Mouse (Mus musculus) small intestine, adult 2 months (tissue): ENCODE measurements at regions not wholly inside any gene's neighbourhood (a gene's known extent, or its start where the extent isn't known, plus 50 kb on each side); places are given as distances from the start of the nearest gene placed in this dataset.

Source experiments
- CTCF ChIP-seq: fragments of 200-500 bp; IDR thresholded peaks from 2 replicates; pipeline ENCODE4 v1.5.1; 2012; ENCODE audit warnings: low read depth, mild to moderate bottlenecking, control low read depth, inconsistent platforms, low read length, moderate library complexity, mixed read lengths; ENCODE audit not compliant: insufficient replicate concordance, insufficient read length; ENCODE audit errors: extremely low read depth
- POLR2A ChIP-seq: fragments of 200-500 bp; IDR thresholded peaks from 2 replicates; pipeline ENCODE4 v1.6.1; 2012; ENCODE audit warnings: low read depth, mild to moderate bottlenecking, control low read depth, inconsistent platforms, low read length, moderate library complexity

DNA sequence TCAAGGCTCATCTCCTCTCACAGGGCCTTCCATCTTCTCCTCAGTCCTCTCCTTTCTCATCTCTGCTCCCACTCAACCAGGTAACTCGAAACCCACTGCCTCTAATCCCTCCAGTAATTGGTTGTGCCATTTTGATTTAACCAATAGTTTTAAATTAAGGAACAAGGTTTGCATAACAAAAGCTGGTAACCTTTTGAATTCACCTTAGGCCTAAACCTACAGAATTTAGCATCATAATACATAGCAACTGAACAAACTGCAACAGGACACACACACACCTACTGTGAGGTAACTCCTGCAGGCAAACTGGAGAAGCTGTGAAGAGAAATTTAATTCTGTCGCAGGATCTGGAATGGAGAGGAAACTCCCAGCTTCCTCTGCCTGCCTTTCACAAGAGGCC lies 66.9 kb upstream of the Mboat1 start:
- TF ChIP-seq POLR2A = no peak
- TF ChIP-seq CTCF = no peak
